Mouse (Mus musculus) liver (tissue): Measurements from ENCODE around the gene Hexdc.

ENCODE experiments used
- DNase-seq: peaks from one replicate; pipeline ENCODE4 v3.0.0-alpha.2; 2020; ENCODE audit warnings: mixed read lengths

Gene Hexdc

GRCm38 (mm10) chr11:121204161-121205006, at the start of gene Hexdc, which contains the start of gene Ogfod3:
Hexdc (plus strand) TSS chr11:121204433.
Ogfod3 (minus strand) TSS chr11:121204711.
- peak; percentile 99 for DNase-seq

GRCm38 (mm10) chr11:121156411-121156891, 47.8 kb upstream of the Hexdc start:
- no peak for DNase-seq

- no peak for DNase-seq
Observed at GRCm38 (mm10) chr11:121159971-121160370, 44.3 kb upstream of the Hexdc start, which contains the start of gene Uts2r. Uts2r (plus strand) TSS chr11:121160271.

DNA sequence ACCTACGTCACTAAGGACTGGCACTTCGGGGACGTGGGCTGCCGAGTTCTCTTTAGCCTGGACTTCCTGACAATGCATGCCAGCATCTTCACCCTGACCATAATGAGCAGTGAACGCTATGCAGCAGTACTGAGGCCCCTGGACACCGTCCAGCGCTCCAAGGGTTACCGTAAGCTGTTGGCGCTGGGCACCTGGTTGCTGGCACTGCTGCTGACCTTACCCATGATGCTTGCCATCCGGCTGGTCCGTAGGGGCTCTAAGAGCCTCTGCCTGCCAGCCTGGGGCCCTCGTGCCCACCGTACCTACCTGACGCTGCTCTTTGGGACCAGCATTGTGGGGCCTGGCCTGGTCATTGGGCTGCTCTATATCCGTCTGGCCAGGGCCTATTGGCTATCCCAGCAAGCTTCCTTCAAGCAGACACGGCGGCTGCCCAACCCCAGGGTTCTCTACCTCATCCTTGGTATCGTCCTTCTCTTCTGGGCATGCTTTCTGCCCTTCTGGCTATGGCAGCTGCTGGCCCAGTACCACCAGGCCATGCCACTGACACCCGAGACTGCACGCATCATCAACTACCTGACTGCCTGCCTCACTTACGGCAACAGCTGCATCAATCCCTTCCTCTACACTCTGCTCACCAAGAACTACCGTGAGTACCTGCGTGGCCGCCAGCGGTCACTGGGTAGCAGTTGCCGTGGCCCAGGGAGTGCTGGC, 43.4 kb upstream of the Hexdc start:
- DNase-seq: no peak

GRCm38 (mm10) chr11:121163751-121164150, 40.5 kb upstream of the Hexdc start:
- DNase-seq: no peak

DNA sequence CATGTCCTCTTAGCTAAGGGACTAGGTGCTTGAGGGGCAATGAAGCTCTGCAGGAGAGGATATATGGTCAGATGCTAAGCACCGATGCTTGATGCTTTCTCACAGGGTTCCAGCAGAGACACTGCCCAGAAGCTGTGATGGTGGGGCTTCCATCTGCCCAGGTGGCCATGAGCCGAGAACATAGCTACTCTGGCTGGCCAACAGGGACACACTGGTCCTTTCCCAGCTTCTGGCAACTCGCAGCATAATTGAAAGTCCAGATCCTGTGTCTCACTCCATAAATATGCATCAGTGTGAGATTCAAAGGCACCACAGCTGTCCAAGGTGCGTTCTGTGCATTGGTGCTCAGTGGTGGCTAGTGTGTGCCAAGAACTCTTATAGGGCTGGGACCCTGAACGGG, 31.0 kb upstream of the Hexdc start:
- DNase-seq: no peak

DNA sequence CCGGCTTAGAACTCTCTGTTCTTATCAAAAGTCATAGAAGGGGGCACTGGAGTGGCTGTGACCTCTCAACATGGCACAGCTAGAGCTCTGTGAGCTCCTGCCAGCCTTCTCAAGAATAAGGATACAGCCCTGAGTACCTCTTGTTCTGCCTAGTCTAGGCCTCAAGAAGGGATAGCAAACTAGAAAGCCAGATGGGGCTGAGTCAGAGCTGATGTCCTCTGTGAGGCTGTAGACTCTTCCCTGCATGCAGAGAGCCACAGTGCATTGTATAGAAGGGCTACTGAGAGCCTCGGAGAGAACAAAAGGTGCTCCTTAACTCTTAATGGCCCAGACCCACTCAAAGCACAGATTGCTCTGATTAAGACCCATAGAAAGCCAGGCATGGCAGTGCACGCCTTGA, 30.0 kb upstream of the Hexdc start:
- DNase-seq: no peak

DNA sequence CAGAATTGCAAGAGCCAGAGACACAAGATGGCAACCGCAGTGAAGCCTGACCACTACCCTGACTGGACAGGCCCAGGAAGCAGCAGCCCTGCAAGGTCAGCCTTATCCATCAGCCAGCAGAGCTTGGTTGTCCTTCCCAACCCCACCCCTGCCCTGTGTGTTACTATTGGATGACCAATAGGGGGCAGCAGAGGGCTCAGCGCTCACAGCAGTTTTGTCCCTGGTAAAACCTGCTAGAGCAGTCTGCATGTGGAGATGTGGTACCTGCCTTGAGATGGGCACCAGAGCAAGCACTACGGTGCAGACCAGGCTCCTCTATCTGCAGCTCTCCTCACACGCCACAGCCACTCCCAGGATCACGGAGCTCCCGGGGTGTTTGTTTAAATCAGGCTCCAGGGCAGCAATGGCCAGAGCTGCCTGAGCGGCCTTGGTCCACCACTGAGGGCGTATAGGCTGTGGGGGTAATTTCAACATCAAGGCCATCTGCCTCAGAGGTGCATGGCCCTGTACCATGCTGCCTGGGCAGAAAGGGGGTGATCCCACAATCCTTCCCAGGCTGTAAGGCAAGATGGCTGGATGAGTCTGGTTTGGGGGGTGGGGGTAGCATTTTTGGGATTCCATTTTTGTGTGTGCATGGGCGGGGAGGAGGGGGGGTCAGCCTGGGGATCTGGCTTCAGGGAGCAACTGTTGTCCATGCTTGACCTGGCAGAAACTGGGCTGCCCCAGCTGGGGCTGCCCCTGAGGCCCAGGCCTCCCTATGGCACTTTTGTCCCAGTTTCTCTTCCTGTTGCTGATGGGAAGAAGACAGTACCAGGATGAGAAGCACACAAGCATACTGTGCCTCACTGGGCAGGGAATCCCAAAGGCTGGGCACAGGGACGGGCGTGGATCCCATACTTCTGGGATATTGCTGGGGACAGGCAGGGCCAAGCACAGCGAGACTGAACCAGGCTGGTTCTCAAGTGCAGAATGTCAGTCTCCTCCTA, 27.7 kb upstream of the Hexdc start:
- DNase-seq: peak; percentile 67

GRCm38 (mm10) chr11:121189681-121190080, 14.6 kb upstream of the Hexdc start:
- no peak for DNase-seq

DNA sequence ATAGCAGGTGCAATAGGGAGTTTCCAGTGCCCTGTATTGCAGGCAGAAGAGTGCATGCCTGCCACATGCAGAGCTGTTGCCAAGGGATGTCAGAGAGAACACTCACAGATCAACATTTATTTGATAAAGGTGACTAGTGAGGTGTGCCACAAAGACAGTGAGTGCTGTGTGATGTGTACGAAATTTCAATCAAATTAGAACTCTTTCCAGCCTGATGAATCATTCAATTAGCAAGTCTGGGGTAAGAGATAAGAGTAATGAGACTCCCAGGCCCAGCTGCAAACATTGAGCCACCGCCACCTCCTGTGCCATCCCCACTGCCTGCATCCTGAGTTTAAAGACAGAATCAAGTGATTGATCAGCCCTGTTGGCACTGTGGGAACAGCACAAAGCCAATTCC, 11.5 kb upstream of the Hexdc start:
- DNase-seq: no peak

GRCm38 (mm10) chr11:121193415-121193814, 10.8 kb upstream of the Hexdc start:
- no peak for DNase-seq

DNA sequence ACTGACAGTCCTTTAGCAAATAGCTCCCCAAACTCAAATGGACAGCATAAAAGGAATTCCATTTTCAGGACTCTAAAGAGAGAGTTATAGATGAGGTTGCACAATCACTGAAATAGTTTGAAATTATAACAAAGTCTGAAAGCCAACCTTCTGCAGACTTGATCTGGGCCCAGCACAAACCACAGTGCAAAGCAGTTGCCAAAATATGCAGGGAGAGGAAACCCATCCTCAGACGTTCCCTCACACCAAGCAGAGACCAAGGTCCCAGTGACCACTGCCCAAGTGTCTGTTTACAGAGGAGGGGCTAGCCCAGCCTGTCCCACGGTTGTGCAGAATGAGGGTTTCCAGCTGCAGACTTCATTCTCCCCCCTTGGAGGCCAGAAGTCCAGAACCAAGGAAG, 5.6 kb upstream of the Hexdc start:
- DNase-seq: no peak

DNA sequence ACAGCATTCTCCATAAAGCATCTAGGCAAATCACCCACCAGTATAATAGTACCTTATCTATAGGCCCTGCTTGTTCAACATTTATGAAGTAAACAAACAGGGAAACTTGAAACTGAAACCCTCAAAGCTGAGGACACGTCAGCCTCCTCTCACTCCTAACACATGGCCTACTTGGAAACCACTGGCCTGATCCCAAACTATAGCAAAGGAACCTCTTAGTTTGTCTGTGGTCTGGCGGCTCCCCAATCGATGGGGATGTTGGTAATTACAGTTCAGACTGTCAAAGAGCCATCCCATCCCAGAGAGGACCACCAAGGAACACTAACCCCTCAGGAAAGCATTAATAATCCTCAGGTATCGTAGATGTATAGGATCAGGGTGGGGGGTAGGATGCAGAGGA, 4.4 kb upstream of the Hexdc start:
- no peak for DNase-seq

- no peak for DNase-seq
Observed at GRCm38 (mm10) chr11:121200781-121201180, 3.5 kb upstream of the Hexdc start.

- peak; percentile 41 for DNase-seq
Observed at GRCm38 (mm10) chr11:121201436-121202198, 2.6 kb upstream of the Hexdc start.

DNA sequence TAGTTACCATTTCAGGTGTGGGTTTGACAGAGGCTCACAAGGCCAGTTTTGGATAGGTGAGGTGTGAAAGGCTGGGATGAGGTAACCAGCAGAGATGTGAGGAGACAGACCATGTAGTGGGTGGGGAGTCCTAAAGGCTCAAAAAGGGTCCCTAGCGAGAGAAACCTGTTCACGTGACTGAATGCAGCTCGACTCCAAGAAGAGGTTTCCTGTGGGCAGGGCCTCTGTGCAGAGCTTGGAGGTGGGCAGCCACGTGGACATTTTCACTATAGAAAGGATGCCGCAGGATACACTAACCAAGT, 423 bp upstream of the Hexdc start:
- DNase-seq: no peak

- DNase-seq: no peak
Observed at GRCm38 (mm10) chr11:121216831-121217230, 12.6 kb downstream of the Hexdc start.

DNA sequence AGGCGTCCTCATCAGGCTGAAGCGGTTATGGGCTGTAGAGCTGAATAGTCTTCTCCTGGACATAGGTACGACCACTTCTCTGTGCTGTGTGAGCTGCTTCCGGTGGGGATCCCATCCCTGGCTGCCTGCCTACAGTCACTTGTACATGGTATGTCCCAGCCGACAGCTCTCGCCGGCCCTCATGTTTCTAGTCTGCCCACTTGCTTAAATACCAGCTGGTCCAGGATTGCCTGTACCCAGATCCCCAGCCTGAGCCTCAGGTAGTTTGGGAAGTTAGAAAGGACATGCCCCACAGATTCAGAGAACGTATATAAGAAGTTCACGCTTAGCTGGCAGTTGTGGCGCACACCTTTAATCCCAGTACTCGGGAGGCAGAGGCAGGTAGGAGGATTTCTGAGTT, 15.5 kb downstream of the Hexdc start:
- DNase-seq: no peak

DNA sequence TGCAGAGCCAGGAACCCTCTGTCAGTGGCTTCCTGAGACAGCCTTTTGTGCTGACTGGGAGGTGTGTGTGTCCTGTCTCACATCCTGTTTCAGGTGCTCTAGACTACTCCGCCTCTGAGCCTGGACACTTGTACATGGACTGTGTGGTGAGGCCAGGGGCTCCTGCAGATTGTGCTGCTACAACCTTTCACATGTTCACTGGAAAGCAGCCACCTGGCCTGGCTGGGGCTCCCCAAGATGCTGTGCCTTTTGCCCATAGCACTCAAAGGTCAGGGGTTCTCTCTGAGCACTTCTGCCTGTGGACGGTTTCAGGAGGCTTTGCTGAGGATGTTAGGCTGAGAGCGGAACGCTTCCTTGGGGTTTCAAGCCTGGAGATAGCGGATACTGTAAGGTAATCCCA, 16.5 kb downstream of the Hexdc start:
- no peak for DNase-seq

DNA sequence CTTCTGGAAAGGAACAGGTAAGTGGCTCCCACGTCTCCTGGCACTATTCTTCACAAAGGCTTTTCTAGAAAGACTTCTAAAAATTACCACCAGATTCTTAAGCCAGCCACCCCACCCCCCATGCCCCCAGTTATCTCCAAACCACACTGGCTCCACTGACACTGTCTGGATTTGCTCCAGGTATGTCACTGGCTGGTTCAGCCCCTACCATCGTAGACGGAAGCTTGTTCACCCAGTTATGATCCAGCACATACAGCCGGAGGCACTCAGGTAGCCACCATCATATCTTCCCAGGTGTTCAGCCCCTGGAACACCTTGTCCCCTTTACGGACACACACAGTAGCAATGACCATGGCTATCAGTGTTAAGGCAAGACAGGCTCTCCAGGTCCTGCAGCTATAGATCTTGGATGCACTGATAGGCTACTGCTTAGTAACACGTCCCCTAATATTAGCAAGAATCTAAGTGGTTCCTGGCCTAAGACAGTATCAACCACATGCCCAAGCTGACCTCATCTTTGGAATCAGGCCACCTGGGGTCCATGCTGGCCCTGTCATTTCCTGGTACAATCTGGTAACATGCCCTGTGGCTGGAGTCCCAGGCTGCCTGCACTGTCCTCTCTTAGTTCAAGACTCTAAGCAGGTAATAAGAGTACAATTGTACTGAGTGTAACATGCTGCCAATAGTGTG, 17.2 kb downstream of the Hexdc start:
- no peak for DNase-seq
